Mouse (Mus musculus) cerebellum, postnatal 14 days (tissue): Measurements from ENCODE around the gene Lrrc20.
"Not testable (repeated sequence)": the region's sequence is repeated elsewhere in the genome, so short reads cannot be mapped to it uniquely, and the experiment has no call there.

Experiments used
- DNase-seq, 2 experiments: peaks; one replicate each; pipeline ENCODE4 v3.0.0; 2021; ENCODE audit warnings: mixed read lengths in 2 of 2

Gene Lrrc20

DNA sequence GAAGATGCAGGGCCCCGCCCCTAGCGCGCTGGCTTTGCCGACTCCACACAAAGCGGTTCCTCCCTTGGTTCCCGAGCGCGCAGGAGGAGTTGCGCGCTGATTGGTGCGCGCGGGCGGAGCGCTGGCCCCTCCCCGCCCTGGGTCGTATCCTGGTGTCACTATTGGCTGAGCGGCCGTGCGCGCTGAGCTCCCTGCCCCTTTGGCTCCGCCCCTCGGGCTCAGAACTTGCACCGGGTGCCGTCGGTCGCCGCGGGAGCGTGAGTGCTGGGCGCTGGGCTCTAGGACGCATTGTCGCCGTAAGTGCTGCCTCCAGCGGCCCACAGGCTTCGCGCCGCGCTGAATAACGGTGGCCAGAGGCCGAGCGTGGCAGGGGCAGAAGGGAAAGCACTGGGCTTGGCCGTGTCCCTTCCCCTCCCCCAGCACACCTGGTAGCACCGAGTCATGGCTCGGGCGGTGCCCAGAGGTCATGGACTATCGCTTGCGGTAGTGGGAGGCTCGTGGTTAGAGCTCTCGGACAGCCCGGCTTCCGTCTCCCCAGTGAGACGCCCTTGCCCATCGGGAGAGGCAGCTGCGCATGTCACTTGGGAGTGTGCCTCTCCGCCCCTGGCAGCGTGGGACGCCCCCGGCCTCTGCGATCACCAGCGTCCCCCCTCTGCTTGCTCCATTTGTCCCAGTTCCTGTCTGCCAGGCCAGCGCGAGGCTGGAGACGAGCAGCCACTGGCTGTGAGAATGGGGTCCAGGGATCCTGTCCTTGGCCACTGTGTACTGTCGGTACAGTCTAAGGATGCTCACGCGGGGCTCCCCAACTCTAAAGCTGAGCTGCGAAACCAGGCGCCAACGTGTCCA lies at the start of gene Lrrc20:
Gene Lrrc20 (plus strand): TSS at position 208 of the 846 bp plus-strand sequence.
- DNase-seq: peak; percentile 93 to 95

DNA sequence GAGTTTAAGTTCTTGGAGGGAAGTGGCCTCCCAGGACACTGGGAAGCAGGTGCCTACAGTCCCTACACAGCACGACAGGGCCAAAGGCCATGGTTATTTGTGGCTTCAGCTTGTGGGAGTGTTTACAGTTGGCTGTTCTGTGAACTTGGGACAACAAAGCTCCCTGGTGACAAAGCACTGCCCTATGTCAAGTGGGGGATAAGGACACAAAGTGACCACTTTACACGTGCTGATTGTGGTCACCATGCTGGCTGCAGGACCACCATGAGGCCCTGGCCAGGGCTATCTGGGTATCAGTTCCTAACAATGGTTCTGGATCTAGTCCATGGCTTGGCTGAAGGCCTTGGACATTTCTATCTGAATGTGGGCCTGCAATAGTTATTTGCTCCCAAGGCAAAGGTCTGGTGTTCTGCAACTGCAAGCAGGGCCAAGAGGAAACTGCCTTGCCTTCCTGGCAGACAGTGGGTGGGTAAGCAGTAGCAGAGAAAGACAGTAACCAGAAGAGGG lies 49.3 kb upstream of the Lrrc20 start:
- DNase-seq: no peak

DNA sequence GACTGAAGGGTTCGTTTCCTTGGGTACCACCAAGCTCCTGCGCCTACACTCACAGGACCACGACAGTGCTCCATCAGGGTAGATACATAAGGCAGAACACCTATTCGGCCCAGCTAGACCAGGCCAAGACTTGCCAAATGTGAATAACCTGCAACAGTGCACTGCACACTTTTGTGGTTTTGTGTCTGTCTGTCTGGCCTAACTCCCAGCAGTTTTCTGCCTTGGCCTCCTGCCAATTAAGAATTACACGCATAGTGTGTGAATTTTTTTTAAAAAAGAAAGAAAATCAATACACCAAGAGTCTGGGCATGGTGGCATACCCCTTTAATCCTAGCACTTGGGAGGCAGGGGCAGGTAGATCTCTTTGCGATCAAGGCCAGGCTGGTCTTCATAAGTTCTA lies 47.6 kb upstream of the Lrrc20 start:
- no peak for DNase-seq

DNA sequence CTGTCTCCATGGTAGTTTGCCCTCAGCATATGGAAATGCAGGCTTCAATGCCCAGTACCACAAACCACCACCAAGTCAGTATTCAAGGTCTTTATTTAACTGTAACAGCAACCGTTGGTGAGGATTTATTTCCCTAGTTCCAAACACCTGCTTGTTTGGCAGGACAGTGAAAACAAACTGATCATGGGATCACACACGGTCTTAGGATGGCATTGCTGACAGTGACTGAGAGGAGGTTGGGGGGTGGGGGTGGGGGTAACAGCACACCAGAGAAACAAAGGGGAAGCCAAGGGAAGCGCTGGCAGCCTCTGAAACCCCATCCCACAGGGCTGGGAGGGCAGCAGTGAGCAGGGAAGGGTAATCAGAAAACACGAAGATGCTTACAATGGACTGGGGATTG lies 47.2 kb upstream of the Lrrc20 start:
- DNase-seq: no peak

DNA sequence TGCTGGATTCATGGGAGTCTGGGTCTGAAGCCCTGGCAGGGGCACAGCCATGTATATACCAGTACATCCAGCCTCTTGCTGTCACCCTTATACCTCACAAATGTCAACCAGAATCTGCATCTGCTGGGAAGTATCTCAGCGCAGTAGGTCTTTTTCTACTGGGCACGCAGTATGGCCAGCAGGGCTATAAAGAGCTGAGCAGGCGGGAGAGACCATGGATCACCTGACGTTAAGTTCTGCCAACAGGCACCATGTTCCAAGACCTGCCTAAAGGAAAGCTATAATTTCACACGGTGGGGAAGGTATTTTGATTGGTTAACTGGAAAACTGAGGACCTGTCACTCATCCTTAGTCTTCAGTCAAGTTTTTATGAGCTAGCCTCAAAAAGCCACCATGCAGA lies 46.6 kb upstream of the Lrrc20 start:
- no peak for DNase-seq

DNA sequence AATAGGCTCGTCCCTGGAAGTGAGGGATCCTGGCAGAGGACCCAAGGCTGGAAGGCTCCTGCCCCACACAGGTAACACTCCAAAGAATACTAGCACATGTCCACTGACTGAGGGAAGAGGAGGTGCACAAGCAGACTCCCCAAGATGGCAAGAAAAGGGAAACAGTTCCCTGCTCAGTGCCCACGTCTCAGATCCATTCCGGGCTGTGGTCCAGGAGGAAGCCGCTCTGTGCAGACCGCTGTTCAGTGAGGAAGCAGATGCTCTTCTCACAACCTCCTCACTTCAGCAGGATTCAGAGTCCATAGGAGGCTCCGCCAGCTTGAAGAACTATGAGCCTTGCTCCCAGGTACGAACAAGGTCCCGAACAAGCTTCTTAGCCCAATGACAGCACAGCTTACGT lies 44.2 kb upstream of the Lrrc20 start:
- no peak for DNase-seq

DNA sequence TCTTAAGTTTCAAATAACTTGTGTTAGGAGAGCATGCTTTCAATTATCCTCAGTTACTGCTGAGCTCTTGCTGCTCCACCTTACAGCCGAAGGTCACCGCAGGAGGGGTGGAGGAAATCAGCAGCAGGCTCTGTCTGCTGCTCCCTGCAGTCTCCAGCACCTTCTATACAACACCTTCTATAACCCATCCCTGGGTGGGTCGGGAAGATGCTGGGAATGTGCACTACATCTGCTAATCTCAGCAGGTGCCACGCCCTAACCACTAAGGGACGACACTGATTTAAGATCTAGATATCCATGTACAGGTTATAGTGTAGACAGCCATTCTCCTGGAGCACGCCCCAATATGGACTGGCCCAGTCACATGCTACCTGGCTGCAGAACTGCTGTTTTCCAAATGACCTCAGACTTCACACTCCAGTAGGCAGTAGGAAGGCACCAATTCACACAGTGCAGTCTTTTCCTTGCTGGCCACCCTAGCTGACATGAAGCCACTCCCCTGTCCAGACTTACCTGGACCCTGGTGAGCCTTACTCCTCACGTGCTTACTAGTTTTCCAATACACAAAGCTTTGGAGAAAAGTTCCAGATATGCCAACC lies 35.3 kb upstream of the Lrrc20 start:
- no peak for DNase-seq

DNA sequence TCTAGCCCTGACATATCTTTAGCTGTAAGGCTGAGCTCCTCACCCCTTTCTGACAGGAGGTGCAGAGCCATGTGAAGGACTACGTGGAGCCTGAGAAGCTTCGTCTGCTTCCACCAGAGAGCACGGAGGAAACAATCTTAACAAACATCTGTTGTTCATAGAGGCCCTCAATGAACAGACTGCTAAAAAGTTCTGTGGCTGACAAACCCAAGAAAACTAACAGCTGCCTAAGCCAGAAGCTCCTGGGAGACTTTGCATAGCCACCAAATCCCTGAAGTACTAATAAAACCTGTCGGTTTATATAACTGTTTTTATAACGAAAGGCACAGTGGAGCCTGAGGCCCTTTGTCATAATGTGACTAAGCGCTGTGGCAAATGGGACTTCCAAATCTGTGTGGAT lies 32.1 kb upstream of the Lrrc20 start:
- no peak for DNase-seq

DNA sequence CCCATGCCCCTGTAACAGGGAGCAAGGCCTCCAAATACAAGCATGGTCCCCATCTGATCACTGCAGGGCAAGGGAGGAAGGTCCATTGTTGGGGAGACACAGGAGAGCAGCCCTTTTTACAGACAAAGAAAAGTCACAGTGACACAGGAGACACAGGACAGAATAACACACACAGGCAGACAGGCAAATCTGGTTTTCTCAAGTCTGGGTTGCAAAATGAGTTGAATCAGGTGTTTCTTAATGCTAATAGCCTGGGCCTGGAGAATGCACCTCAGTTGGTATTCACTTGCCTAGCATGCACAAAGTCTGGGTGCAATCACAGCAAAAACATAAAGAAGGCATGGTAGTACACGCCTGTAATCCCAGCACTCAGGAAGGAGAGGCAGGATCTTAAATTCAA lies 31.7 kb upstream of the Lrrc20 start:
- no peak for DNase-seq

DNA sequence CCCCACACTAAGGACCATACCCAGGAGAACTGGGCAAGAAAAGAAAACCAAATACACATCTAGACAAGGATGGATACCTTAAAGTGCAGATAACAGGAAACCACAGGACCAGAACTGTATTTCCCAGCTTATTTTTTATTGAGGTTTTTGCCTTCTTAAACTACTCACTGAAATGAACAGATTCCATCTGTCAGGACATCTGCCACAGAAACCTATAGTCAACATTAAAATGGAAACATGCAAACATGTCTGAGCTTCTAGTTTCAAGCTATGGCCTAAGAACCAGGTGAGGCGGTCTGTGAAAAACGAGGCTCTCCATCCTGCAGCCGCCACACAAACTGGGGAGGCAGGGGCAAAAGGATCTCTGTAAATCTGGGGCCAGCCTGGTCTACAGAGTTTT lies 30.6 kb upstream of the Lrrc20 start:
- DNase-seq: no peak

DNA sequence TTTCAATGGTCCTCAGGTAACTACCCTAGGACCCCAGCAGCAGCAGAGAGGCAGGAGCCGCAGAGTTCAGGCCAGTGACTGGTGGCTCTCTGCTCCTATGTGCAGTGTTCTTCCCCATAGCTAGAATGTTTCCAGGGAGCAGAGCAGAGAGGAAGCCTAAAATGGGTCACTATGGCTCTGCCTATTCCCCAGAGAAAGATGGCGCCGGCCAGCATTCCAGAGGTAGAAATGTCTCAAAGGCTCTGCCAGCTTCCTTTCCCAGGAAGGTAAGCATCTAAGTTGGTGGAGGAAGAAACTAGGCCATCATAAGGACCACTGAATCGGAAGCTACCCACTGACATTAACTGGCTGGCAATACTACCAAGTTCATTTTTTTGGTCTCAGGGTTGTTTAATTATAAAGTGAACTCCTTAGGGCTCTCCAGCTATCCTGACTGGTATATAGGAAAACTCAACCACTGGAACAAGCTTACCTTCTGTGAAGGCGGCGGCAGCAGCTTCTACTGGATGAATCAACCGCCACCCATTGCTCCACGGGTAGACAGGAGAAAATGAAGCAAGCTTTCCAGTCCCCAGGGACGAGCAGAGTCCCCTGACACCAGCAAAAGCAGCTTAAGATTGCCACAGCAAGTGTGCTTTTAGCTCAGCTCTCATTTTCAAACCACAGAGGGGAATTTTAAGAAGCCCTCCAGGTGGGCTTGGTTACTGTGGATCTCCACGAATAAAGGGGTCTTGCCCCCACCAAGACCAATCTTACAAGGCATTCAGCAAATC lies 27.8 kb upstream of the Lrrc20 start:
- DNase-seq: no peak

DNA sequence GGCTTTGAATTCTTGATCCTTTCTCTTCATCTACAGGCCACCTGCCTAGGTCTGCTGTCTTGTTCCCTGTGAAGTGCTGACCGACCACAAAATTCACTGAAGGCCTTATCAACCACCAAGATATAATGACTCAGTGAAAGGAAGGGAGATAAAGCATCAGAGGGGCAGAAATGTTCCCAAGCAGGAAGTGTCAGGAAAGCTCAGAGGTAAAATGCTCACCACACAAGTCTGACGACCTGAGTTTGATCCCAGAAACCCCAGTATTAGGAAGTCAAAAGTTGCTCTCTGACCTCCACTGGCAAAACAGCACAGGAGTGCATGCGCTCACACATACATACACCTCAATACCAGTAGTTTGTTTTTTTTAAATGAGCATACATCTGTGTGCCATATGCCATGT lies 26.8 kb upstream of the Lrrc20 start:
- no peak for DNase-seq

DNA sequence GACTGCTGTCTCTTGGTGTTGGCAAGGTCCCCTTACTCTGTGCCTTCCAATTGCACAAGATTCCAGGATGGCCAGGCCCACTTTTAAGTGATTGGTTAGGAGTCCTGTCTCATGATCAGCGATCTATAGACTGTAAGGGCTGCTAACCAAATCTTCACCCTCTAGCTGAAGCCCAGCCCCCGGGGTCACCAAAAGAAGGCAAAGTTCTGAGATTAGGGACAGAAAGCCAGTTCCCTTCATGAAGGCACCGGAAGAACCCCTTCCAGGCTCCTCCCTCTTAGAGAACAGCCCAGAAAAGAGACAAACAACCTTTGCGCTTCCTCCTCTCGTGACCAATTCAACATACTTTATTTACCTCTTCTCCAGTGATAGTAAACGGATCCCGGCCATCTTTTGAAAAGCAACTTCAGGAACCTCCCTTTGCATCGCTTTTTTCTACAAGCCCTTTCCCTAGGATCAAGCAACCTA lies 24.1 kb upstream of the Lrrc20 start:
- peak; percentile 31 to 35 for DNase-seq

DNA sequence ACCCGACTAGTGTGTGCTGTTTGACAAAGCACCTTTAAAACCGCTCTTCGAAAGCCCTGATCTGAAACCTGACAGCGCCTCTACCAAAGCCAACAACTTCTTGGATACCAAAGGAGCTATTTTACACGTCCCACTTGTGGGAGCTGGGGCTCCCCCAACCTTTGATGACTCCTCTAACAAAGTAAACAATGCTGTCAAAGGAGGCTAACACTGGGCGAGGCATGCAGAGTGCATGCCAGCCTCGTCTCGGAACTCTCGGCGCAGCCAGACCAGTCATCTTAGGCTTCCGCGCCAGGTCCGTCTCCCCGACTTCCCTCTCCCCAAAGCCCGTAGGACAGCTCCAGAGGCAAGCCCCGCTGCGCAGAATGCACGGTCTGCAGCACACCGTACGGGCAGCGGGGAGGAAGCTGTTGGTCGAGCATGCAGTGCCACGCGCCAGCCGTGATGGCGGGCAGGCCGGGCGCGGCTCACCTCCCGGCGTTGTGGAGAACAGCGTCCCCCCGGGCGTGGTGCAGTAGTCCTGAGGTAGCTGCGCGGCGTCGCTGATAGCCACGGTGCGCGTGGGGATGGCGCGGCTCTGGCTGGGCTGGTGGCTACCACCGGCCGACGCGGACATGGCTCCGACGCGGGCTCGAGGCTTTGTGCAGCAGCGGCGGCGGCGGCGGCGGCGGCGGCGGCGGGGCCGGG lies 23.5 kb upstream of the Lrrc20 start:
- peak; percentile 63 to 64 for DNase-seq

DNA sequence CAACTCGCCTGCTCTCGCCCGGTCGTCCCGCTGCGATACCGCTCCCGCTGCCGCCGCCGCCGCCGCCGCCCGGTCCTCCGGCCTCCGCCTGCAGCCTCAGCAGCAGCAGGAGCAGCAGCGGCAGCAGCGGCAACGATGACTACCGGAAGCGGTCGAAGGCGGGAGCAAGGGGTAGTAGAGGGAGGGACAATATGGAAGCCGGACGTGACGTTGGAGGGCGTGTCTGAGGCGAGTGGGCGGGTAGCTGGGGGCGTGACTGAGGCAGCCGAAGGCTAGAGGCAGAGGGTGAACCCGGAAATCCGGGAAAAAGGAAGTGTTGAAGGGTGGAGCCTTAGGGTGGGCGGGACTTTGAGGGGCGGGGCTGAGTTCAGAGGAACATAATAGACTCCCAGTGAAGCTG lies 23.0 kb upstream of the Lrrc20 start, which contains the start of gene Eif4ebp2:
Gene Eif4ebp2 (minus strand): TSS at position 17 of the 400 bp plus-strand sequence.
- DNase-seq: peak; percentile 98 to 99

DNA sequence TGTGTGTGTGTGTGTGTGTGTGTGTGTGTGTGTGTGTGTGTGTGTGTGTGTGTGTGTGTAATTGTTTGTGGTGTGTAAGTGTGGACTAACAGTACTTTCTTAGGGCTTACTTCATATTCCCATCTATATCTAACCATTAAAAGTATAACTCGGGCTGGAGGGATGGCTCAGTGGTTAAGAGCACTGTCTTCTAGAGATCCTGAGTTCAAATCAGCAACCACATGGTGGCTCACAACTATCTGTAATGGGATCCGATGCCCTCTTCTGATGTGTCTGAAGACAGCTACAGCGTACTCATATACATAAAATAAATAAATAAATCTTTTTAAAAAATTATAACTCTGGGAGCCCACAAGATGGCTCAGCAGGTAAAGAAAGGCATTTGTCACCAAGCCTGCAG lies 22.4 kb upstream of the Lrrc20 start:
- not testable (repeated sequence) for DNase-seq

DNA sequence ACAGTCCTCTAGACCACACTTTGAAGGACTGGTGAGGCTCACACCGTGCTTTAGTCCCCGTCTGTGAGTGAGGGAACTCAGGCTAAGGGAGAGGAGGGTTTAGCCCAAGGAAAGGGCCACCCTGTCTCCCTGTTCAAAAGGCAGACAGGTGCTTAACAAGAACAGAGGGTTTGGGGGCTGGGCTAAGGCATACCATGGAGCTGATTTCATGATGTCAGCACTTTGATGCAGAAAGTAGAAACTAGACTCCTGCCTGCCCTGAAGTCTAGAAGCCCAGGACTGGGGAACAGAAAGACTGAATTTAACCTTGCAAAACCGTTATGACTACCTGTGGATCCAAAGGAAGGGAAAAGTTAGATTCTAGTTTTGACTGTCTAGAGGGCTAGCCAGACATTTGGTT lies 18.4 kb upstream of the Lrrc20 start:
- no peak for DNase-seq

DNA sequence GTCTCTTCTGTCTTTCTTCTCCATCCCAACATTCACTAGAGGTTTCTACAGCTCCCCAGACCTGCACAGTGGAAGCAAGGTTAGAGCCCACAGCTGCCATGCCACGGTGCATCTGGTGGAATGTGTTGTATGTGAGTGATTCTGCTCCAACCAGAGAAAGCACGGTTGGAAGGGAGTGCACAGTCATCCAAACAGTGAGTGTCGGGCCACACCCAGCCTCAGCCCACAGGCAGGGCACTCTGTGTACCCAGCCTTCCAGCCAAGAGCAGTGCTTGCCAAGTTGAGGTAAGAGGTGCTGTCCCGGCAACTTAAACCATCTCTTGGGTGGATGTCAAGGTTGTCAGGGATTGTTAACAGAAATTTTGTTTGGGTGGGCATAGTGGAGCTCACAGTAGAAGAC lies 10.6 kb upstream of the Lrrc20 start:
- no peak for DNase-seq

DNA sequence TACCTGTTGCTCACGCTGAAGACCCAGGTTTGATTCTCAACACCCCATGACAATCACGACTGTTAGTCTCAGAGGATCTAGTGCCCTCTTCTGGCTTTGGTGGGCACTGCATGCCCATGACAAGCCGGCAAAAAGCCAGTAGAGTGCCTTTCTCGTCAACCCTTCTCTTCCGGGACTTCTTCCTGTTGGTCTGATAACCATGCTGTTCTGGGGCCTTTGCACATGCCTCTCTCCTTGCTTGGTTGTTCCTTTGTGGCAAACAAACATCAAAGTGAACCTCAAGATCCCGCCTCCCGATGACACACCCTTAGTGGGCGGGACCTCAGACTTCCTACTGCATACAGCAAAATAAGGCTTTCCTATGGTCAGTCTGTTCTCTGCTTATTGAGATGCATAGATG lies 9.4 kb upstream of the Lrrc20 start:
- peak in 1 of 2 experiments; percentile 51 for DNase-seq

DNA sequence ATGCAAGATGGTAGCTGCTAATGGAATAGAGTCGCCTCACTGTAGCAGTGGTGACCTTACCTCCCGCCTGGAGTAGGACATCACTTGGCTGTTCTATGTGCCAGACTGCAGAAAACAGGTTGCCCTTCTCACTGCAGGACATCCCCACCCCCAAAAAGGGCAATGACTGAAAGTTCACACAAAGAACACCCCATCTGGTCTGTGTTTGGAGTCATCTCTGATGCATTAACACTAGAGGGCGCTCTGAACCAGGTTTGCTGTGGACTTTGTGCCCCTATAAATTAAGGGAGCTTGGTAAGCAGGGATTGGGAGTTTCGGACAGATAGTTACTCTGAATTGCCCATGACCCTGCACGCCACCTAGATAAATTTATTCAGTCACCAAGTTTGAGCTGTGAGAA lies 8.7 kb upstream of the Lrrc20 start:
- DNase-seq: peak; percentile 60 to 64

DNA sequence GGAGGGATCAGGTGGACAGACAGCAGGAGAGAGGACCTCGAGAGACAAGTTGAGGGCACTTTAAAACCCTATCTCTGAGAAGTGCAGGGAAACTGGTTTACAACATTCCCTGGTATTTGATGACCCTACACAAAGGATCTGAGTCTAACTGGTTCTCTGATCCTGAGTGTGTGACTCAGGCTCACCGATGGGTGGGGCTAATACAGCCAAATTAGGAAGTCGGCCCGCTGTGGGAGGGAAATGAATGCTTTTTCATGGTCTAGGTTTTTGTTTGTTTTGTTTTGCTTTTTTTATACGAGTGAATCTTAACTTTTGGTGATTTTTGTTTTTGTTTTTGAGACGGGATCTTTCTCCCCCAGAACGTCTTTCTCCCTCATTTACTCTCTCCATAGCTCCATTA lies 6.7 kb upstream of the Lrrc20 start:
- no peak for DNase-seq

DNA sequence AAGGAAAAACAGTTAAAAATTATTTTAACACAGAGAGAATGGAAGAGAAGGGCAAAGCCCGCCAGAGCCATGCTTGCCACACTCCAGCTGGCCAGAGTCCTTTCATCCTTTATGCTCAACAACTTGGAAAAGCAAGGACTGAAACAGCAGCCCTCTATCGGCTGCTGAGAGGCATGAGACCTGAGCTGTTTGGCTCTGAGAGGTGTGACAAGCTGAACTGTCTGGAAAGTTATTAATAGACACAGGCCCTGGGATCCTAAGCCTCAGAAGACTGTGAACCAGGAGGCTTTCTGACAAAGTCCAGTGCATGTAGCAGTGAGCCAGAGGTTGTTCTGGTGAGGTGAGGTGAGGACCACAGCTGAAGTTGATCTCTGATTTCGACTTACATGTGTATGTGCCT lies 2.0 kb upstream of the Lrrc20 start:
- DNase-seq: no peak

DNA sequence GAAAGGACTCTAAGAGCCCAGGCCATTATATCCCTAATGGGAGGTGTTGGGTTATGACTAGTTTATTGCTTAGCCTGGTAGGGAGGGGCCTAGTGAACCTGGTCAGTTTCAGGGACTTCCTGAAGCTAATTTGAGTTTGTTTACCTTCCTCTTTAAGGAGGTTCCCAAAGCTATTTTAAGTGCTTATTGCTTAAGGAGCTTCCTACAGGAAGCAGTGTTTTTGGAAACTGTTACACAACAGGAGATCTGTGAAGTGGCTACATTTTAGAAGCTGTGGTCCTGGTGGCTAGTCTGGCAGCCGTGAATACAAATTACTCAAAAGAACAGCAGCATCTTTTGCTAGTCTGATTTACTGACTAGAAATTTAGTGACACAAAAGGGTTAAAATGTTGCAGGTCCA lies 1.3 kb upstream of the Lrrc20 start:
- no peak for DNase-seq
